Mouse (Mus musculus) myocyte (in vitro differentiated cells): ENCODE measurements around the gene Cldnd2.

ENCODE experiments used
- E2F4 ChIP-seq: IDR thresholded peaks from one replicate; pipeline ENCODE4 v1.6.1; 2011; ENCODE audit warnings: mild to moderate bottlenecking, control low read depth, moderate library complexity; ENCODE audit not compliant: insufficient read depth
- MAX ChIP-seq: IDR thresholded peaks from one replicate; pipeline ENCODE4 v1.6.1; 2011; ENCODE audit warnings: low read depth, mild to moderate bottlenecking, control low read depth
- MYOG ChIP-seq, 3 experiments: IDR thresholded peaks; one replicate each; pipeline ENCODE4 v1.6.1; 2011; ENCODE audit warnings: control low read depth in 2 of 3, low read depth in 2 of 3, mild to moderate bottlenecking in 2 of 3; ENCODE audit not compliant: insufficient read length in 2 of 3, control insufficient read depth in 1 of 3, insufficient read depth in 1 of 3
- POLR2A ChIP-seq: IDR thresholded peaks from one replicate; pipeline ENCODE4 v1.6.1; 2011; ENCODE audit warnings: low read depth, mild to moderate bottlenecking, control low read depth, moderate library complexity; ENCODE audit not compliant: insufficient read length
- POLR2AphosphoS2 ChIP-seq: IDR thresholded peaks from one replicate; pipeline ENCODE4 v1.6.1; 2011; ENCODE audit warnings: low read depth, control low read depth; ENCODE audit not compliant: insufficient read length
- SRF ChIP-seq: IDR thresholded peaks from one replicate; pipeline ENCODE4 v1.6.1; 2011; ENCODE audit warnings: low read depth; ENCODE audit not compliant: control insufficient read depth, insufficient read length
- TCF3 ChIP-seq: IDR thresholded peaks from one replicate; pipeline ENCODE4 v1.6.1; 2011; ENCODE audit warnings: low read depth, control low read depth; ENCODE audit not compliant: insufficient read length
- USF1 ChIP-seq: IDR thresholded peaks from one replicate; pipeline ENCODE4 v1.6.1; 2011; ENCODE audit warnings: low read depth, mild to moderate bottlenecking, control low read depth, moderate library complexity

- TF ChIP-seq SRF (no peak), POLR2A (no peak), MYOG (IDR thresholded peaks at IDR 0.05; ENCODE audit: control insufficient read depth in 1 of 3, insufficient read depth in 1 of 3, insufficient read length in 2 of 3, low read depth in 2 of 3) (no peak), E2F4 (no peak), POLR2AphosphoS2 (no peak), TCF3 (no peak), USF1 (no peak), MAX (no peak)
Observed at GRCm38 (mm10) chr7:43407573-43407972, 33.0 kb upstream of the Cldnd2 start.
